Mouse (Mus musculus): Measurements from ENCODE around the gene Olfr65. TPM values are rescaled to one million over a fixed set of nuclear protein-coding genes. Genes with fewer than 3 reads are reported as not detected.

Olfr65 gene
- total RNA-seq, 2 experiments from 2014 or later = not detected

Other genes with a start within 250 kb of the Olfr65 start
- gene Olfr623, start 239.8 kb upstream of the Olfr65 start, total RNA-seq (2021) = not detected
- not detected for gene Olfr624, start 232.3 kb upstream of the Olfr65 start, total RNA-seq (2021)
- gene Olfr625-ps1, start 220.8 kb upstream of the Olfr65 start, total RNA-seq (2021) = not detected
- gene Olfr243, start 188.8 kb upstream of the Olfr65 start, total RNA-seq (2021) = not detected
- not detected for gene Olfr628, start 173.1 kb upstream of the Olfr65 start, total RNA-seq (2021)
- not detected for gene Olfr629, start 158.5 kb upstream of the Olfr65 start, total RNA-seq (2021)
- not detected for gene Olfr630, start 146.2 kb upstream of the Olfr65 start, total RNA-seq (2021)
- not detected for gene Olfr69, start 131.9 kb upstream of the Olfr65 start, total RNA-seq (2021)
- not detected for gene Olfr68, start 123.8 kb upstream of the Olfr65 start, total RNA-seq (2021)
- not detected for gene Olfr67, start 111.7 kb upstream of the Olfr65 start, total RNA-seq (2021)
- 1,000 to 10,000 TPM in 1 of 2 experiments, 100 to 1,000 TPM in 1; 560 to 1,219 TPM for gene Hbb-bt, start 89.5 kb upstream of the Olfr65 start, total RNA-seq (2021)
- gene Hbb-bs, start 75.4 kb upstream of the Olfr65 start, total RNA-seq (2021) = 1,000 to 10,000 TPM; 4,406 to 9,811 TPM
- gene Hbb-bh2, start 63.0 kb upstream of the Olfr65 start, total RNA-seq (2021) = not detected
- gene Hbb-bh1, start 60.3 kb upstream of the Olfr65 start, total RNA-seq (2021) = not detected
- not detected for gene Hbb-y, start 50.3 kb upstream of the Olfr65 start, total RNA-seq (2021)
- not detected for gene Olfr66, start 17.2 kb upstream of the Olfr65 start, total RNA-seq (2021)
- gene Olfr64, start 9.0 kb upstream of the Olfr65 start, total RNA-seq (2021) = not detected
- not detected for gene Olfr631, start 25.3 kb downstream of the Olfr65 start, total RNA-seq (2021)
- gene Olfr632, start 30.9 kb downstream of the Olfr65 start, total RNA-seq (2021) = not detected
- not detected for gene Olfr633, start 41.0 kb downstream of the Olfr65 start, total RNA-seq (2021)
- not detected for gene Olfr635, start 67.7 kb downstream of the Olfr65 start, total RNA-seq (2021)
- gene Olfr638, start 95.3 kb downstream of the Olfr65 start, total RNA-seq (2021) = not detected
- not detected for gene Olfr639, start 113.8 kb downstream of the Olfr65 start, total RNA-seq (2021)
- gene Olfr640, start 122.1 kb downstream of the Olfr65 start, total RNA-seq (2021) = not detected
- not detected for gene Olfr641, start 132.0 kb downstream of the Olfr65 start, total RNA-seq (2021)
- gene Olfr642, start 149.2 kb downstream of the Olfr65 start, total RNA-seq (2021) = not detected
- not detected for gene 4930516K23Rik, start 158.0 kb downstream of the Olfr65 start, total RNA-seq (2021)
- gene Olfr644, start 168.4 kb downstream of the Olfr65 start, total RNA-seq (2021) = not detected
- gene Olfr645, start 182.0 kb downstream of the Olfr65 start, total RNA-seq (2021) = not detected
- not detected for gene Olfr646, start 201.4 kb downstream of the Olfr65 start, total RNA-seq (2021)
- gene Ubqln5, start 226.3 kb downstream of the Olfr65 start, total RNA-seq (2021) = not detected
- gene Olfr643, start 233.9 kb downstream of the Olfr65 start, total RNA-seq (2021) = not detected
- gene Ubqln3, start 239.8 kb downstream of the Olfr65 start, total RNA-seq (2021) = not detected
- gene Ubqlnl, start 247.1 kb downstream of the Olfr65 start, total RNA-seq (2021) = not detected

Data from heart, postnatal 10 days (tissue).